Mouse (Mus musculus) stomach, embryonic 14.5 days (tissue): ENCODE measurements around the gene Siglecf. TPM values are rescaled to one million over a fixed set of nuclear protein-coding genes. Genes with fewer than 3 reads are reported as not detected.
"Not testable (repeated sequence)": the region's sequence is repeated elsewhere in the genome, so short reads cannot be mapped to it uniquely, and the experiment has no call there.

Experiments
- ATAC-seq: fragments of 200-750 bp; cut with Nextera tagmentation; 2 replicates; pipeline ENCODE4 v1.8.0; 2017; ENCODE audit warnings: low read depth, moderate TSS enrichment; ENCODE audit not compliant: insufficient number of reproducible peaks, insufficient read depth, low FRiP score
- H3K27ac ChIP-seq: fragments of 300-500 bp; sonication (generic); 2 replicates; pipeline ENCODE4 v1.5.1; 2014; ENCODE audit warnings: mild to moderate bottlenecking, low read length, moderate library complexity, mixed read lengths
- H3K27me3 ChIP-seq: fragments of 300-500 bp; sonication (generic); 2 replicates; pipeline ENCODE4 v1.6.1; 2014; ENCODE audit warnings: low read length, control low read depth, mixed read lengths; ENCODE audit not compliant: control insufficient read depth, insufficient read depth
- H3K36me3 ChIP-seq: fragments of 300-500 bp; sonication (generic); 2 replicates; pipeline ENCODE4 v1.6.1; 2014; ENCODE audit warnings: mild to moderate bottlenecking, control low read depth, low read length, moderate library complexity, mixed read lengths; ENCODE audit not compliant: control insufficient read depth, insufficient read depth
- H3K4me1 ChIP-seq: fragments of 300-500 bp; sonication (generic); 2 replicates; pipeline ENCODE4 v1.6.1; 2014; ENCODE audit warnings: low read length, control low read depth, mixed read lengths; ENCODE audit not compliant: control insufficient read depth, insufficient read depth
- H3K4me2 ChIP-seq: fragments of 300-500 bp; sonication (generic); replicated peaks from 2 replicates; pipeline ENCODE4 v1.6.1; 2014; ENCODE audit warnings: low read depth, low read length, control low read depth
- H3K4me3 ChIP-seq: fragments of 300-500 bp; sonication (generic); 2 replicates; pipeline ENCODE4 v1.5.1; 2014; ENCODE audit warnings: low read depth, low read length, control low read depth
- H3K9ac ChIP-seq: fragments of 300-500 bp; sonication (generic); replicated peaks from 2 replicates; pipeline ENCODE4 v1.6.1; 2014; ENCODE audit warnings: low read depth, mild to moderate bottlenecking, control low read depth, low read length, moderate library complexity, mixed read lengths
- H3K9me3 ChIP-seq: fragments of 300-500 bp; sonication (generic); 2 replicates; pipeline ENCODE4 v1.6.1; 2016; ENCODE audit warnings: low read depth, low read length, control low read depth; ENCODE audit not compliant: control insufficient read depth
- WGBS: fragments of 180-500 bp; shearing (Covaris S2); extraction: QIAGEN DNeasy Blood & Tissue Kit; methylation state at CpG from one replicate; pipeline ENCODE4 v1.1.7; 2014; 5-methylcytosine and 5-hydroxymethylcytosine counted together
- polyA plus RNA-seq: library from polyadenylated mRNA; unstranded; fragments of >200 nt; fragmentation: Nextera tagmentation; extraction: Ambion mirVana; gene quantifications from 2 replicates; pipeline ENCODE4 v1.2.1, GENCODE M21; 2014

Siglecf gene
- polyA plus RNA-seq, 1 experiment from 2014 or later, result not detected

DNA sequence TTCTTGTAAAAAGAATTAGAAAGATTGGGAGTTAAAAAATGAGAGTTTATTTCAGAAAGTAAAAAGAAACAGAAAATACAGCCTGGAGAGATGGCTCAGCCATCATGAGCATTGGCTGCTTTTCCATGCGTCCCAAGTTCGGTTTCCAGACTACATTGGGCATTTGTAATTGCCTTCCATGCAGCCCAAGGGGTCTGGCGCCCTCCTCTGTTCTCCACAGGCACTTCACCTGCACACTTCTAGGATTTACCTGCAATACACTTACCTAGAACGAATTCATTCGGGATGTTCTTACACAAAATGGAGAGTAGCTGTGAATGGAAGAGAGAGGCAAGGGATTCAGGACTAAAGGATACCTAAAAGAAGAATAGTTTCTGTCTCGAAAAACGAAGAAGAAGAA lies 17.9 kb upstream of the Siglecf start:
- H3K4me2 ChIP-seq, result no peak overlapping the region
- H3K36me3 ChIP-seq, result no peaks in the 10 kb centered on the region
- no peaks in the 10 kb centered on the region for H3K4me1 ChIP-seq
- no peak for ATAC-seq
- H3K9me3 ChIP-seq, result no peaks in the 10 kb centered on the region
- 44% methylated on average over 5 of the region's 7 CpGs for WGBS
- H3K9ac ChIP-seq, result no peak overlapping the region
- H3K4me3 ChIP-seq, result no peak overlapping the region
- H3K27ac ChIP-seq, result no peak overlapping the region
- H3K27me3 ChIP-seq, result no peaks in the 10 kb centered on the region

DNA sequence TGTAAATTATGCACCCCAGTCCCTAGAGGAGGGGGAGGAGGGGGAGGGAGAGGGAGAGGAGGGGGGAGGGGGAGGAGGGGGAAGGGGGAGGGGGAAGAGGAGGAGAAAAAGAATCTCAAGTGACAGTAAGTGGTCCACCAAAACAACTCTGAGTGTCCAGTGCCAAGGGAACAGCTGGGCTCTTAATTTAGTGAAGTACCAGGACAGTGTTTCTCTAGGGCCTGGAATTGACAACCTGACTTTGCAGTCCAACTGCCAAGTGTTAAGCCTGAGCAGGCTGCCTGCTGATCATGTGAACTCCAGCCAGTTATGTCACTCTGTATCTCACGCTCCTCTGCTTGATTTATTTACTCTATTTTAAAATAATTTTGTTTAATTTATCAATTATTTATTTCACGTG lies 17.2 kb upstream of the Siglecf start:
- no peak overlapping the region for H3K4me2 ChIP-seq
- WGBS, result 58% methylated on average over 2 of the region's 2 CpGs
- no peaks in the 10 kb centered on the region for H3K4me1 ChIP-seq
- no peaks in the 10 kb centered on the region for H3K27me3 ChIP-seq
- no peak overlapping the region for H3K9ac ChIP-seq
- no peak overlapping the region for H3K27ac ChIP-seq
- no peaks in the 10 kb centered on the region for H3K9me3 ChIP-seq
- no peak overlapping the region for H3K4me3 ChIP-seq
- ATAC-seq, result no peak
- H3K36me3 ChIP-seq, result no peaks in the 10 kb centered on the region

DNA sequence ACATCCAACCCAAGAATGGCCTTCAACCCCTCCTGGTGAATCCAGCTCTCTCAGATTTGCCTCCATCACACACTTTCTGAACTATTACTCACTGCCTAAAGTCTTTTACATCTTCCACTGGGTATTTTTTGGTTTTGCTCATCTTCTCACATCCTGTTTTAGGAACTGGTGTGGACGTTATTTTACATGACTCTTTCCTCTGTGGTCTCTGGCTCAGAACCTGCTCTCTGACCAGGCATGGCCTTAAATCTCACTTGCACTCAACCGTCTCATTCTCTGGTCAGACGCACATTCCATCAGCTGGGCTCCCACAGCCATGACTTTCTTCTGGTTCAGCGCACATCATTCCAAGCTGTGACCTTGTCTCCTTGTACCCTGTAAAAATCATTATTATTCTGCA lies 10.4 kb upstream of the Siglecf start:
- ATAC-seq, result no peak
- no peaks in the 10 kb centered on the region for H3K36me3 ChIP-seq
- H3K9me3 ChIP-seq, result no peaks in the 10 kb centered on the region
- no peaks in the 10 kb centered on the region for H3K27me3 ChIP-seq
- no peaks in the 10 kb centered on the region for H3K4me1 ChIP-seq
- no peak overlapping the region for H3K4me3 ChIP-seq
- no peak overlapping the region for H3K9ac ChIP-seq
- no peak overlapping the region for H3K27ac ChIP-seq
- WGBS, result 82% methylated on average over 4 of the region's 4 CpGs
- no peak overlapping the region for H3K4me2 ChIP-seq

DNA sequence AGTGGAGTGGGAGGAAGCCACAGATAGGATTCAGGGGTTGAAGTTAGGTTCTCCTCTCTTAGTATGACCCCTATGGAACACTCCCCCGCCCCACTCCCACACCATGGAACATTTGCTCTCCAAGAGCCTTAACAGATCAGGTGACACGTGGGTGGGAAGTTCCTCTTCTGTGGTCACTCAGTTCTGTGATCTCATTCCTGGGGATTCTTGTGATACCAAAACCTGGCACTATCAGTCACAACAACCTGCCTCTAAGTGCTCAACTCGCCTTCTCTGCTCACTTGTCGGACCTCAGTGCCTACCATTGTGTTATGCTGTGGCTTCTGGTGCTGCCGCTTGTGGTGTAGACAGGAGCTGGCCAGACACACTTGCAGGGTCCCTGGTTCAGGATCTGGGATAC lies 8.0 kb upstream of the Siglecf start:
- H3K27ac ChIP-seq, result no peak overlapping the region
- no peaks in the 10 kb centered on the region for H3K36me3 ChIP-seq
- H3K9me3 ChIP-seq, result no peaks in the 10 kb centered on the region
- no peak overlapping the region for H3K4me3 ChIP-seq
- no peak overlapping the region for H3K4me2 ChIP-seq
- WGBS, result 71% methylated on average over 5 of the region's 5 CpGs
- no peaks in the 10 kb centered on the region for H3K27me3 ChIP-seq
- no peaks in the 10 kb centered on the region for H3K4me1 ChIP-seq
- no peak for ATAC-seq
- no peak overlapping the region for H3K9ac ChIP-seq

GRCm38 (mm10) chr7:43344020-43344419 lies 7.1 kb upstream of the Siglecf start:
- WGBS, result 67% methylated on average over 2 of the region's 2 CpGs
- no peak overlapping the region for H3K4me3 ChIP-seq
- no peaks in the 10 kb centered on the region for H3K27me3 ChIP-seq
- H3K36me3 ChIP-seq, result no peaks in the 10 kb centered on the region
- H3K9me3 ChIP-seq, result no peaks in the 10 kb centered on the region
- no peaks in the 10 kb centered on the region for H3K4me1 ChIP-seq
- no peak overlapping the region for H3K27ac ChIP-seq
- no peak overlapping the region for H3K4me2 ChIP-seq
- H3K9ac ChIP-seq, result no peak overlapping the region
- no peak for ATAC-seq

DNA sequence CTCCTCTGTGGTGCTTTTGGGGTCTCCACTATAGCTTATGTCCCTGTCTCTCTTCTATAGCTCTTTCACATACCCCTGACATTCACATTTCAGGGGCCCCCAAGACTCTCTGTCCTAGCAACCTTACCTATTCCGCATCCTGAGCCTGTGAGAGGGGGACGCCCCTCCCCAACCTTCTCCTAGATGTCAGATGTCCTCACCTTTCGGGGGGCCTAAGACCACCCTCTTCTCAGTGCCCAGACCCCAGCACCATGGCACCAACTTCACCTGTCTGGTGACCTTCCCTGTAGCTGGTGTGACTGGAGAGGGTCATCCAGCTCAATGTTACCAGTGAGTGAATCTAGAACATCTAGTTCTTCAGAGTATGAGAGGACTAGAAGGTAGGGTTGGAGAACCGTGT lies 6.7 kb upstream of the Siglecf start:
- no peaks in the 10 kb centered on the region for H3K36me3 ChIP-seq
- H3K4me2 ChIP-seq, result no peak overlapping the region
- no peak for ATAC-seq
- no peak overlapping the region for H3K9ac ChIP-seq
- no peaks in the 10 kb centered on the region for H3K9me3 ChIP-seq
- H3K4me3 ChIP-seq, result no peak overlapping the region
- WGBS, result 84% methylated on average over 4 of the region's 4 CpGs
- no peak overlapping the region for H3K27ac ChIP-seq
- H3K27me3 ChIP-seq, result no peaks in the 10 kb centered on the region
- no peaks in the 10 kb centered on the region for H3K4me1 ChIP-seq

- no peak for ATAC-seq
- Histone ChIP-seq H3K4me1 (no peaks in the 10 kb centered on the region), H3K4me2 (no peak overlapping the region), H3K27ac (no peak overlapping the region), H3K4me3 (no peak overlapping the region), H3K36me3 (no peaks in the 10 kb centered on the region), H3K27me3 (no peaks in the 10 kb centered on the region), H3K9me3 (no peaks in the 10 kb centered on the region), H3K9ac (no peak overlapping the region)
- 80% methylated on average over 4 of the region's 4 CpGs for WGBS
These were observed 5.0 kb upstream of the Siglecf start for GRCm38 (mm10) chr7:43346148-43346547.

GRCm38 (mm10) chr7:43346571-43346970 lies 4.6 kb upstream of the Siglecf start:
- Histone ChIP-seq H3K9me3 (no peaks in the 10 kb centered on the region), H3K9ac (no peak overlapping the region), H3K4me1 (no peaks in the 10 kb centered on the region), H3K27ac (no peak overlapping the region), H3K27me3 (no peaks in the 10 kb centered on the region), H3K4me3 (no peak overlapping the region), H3K36me3 (no peaks in the 10 kb centered on the region), H3K4me2 (no peak overlapping the region)
- ATAC-seq, result no peak
- 71% methylated on average over 1 of the region's 1 CpGs for WGBS

- H3K27ac ChIP-seq, H3K9me3 ChIP-seq, H3K4me2 ChIP-seq, H3K4me1 ChIP-seq, H3K4me3 ChIP-seq, H3K9ac ChIP-seq, ATAC-seq, H3K27me3 ChIP-seq, H3K36me3 ChIP-seq: not testable (repeated sequence)
- WGBS, result 71% methylated on average over 5 of the region's 5 CpGs
These were observed 1.5 kb upstream of the Siglecf start for GRCm38 (mm10) chr7:43349623-43350022.
